Comparison of ENCODE assay signal across 1 mouse cellular context in the genomic region with DNA sequence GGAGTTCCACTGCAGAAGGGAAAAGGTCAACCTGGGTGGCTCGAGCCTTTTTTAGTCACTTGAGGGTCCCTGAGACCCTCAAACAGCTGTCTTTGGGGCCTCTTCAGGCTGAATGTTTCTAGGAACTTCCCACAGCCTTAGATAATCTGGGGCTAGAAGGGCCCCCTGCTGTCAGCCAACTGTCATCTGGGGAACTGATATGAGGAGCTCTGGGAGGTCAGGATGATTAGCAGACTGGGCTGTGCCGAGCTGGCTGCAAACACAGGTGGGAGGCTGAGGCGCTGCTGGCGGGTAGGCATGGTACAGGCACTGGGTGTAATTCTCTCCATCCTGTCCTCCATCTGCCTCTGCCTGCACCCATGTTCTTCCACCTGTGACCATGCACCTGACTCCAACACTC.
TF ChIP-seq lines count a peak whose summit lies in the region.

No protein-coding gene starts in this region.

TF ChIP-seq in MEL, 35 proteins besides CTCF, POLR2A, EP300 and RAD21:
- TF ChIP-seq MYB (IDR thresholded peaks at IDR 0.05; ENCODE audit: low read depth, low read length) = peak; percentile 94
- 0 out of 2 replicates have a peak, but pooled peaks have one; percentile 19 for TF ChIP-seq BHLHE40 (IDR thresholded peaks at IDR 0.05; ENCODE audit: borderline replicate concordance, low read depth, low read length)
- peak; percentile 54; the same call in 1 of the 2 replicates for TF ChIP-seq MAZ (IDR thresholded peaks at IDR 0.05; ENCODE audit: low read depth, low read length)
- TF ChIP-seq POLR2AphosphoS2 (IDR thresholded peaks at IDR 0.05; ENCODE audit: low read length) = no peak
- peak; percentile 43; the same call in 1 of the 2 replicates for TF ChIP-seq MAFK (IDR thresholded peaks at IDR 0.05; ENCODE audit: borderline replicate concordance, low read depth, low read length)
- 0 out of 2 replicates have a peak, but pooled peaks have one; percentile 9 for TF ChIP-seq SMC3 (IDR thresholded peaks at IDR 0.05; ENCODE audit: low read depth, low read length)
- TF ChIP-seq MXI1 (IDR thresholded peaks at IDR 0.05; ENCODE audit: low read depth, low read length) = peak; percentile 61
- peak; percentile 91 for TF ChIP-seq TCF12 (IDR thresholded peaks at IDR 0.05; ENCODE audit: low read depth, low read length)
- TF ChIP-seq SIN3A (IDR thresholded peaks at IDR 0.05; ENCODE audit: low read length) = peak; percentile 92
- TF ChIP-seq TAL1 (IDR thresholded peaks at IDR 0.05; ENCODE audit: low read length) = peak; percentile 76
- TF ChIP-seq NELFE (IDR thresholded peaks at IDR 0.05; ENCODE audit: low read depth, low read length) = peak; percentile 46; the same call in 1 of the 2 replicates
- TF ChIP-seq ZMIZ1 (IDR thresholded peaks at IDR 0.05; ENCODE audit: low read depth, low read length) = peak; percentile 65; the same call in 1 of the 2 replicates
- peak; percentile 77 for TF ChIP-seq RCOR1 (IDR thresholded peaks at IDR 0.05; ENCODE audit: low read depth, low read length)
- TF ChIP-seq ETS1 (IDR thresholded peaks at IDR 0.05; ENCODE audit: low read depth, low read length) = peak; percentile 93
- peak; percentile 56 for TF ChIP-seq MAX (IDR thresholded peaks at IDR 0.05; ENCODE audit: low read length)
- TF ChIP-seq UBTF (IDR thresholded peaks at IDR 0.05; ENCODE audit: borderline replicate concordance, insufficient read depth, low read depth, low read length) = no peak
- TF ChIP-seq GATA1 (IDR thresholded peaks at IDR 0.05; ENCODE audit: low read depth, low read length) = peak; percentile 88
- no peak for TF ChIP-seq NRF1 (IDR thresholded peaks at IDR 0.05; ENCODE audit: insufficient read depth, low read depth, low read length, poor library complexity, severe bottlenecking)
- TF ChIP-seq MYC (IDR thresholded peaks at IDR 0.05; ENCODE audit: low read depth, low read length) = no peak
- TF ChIP-seq HCFC1 (IDR thresholded peaks at IDR 0.05; ENCODE audit: low read depth, low read length) = peak; percentile 52
